11 mouse cellular contexts compared by ENCODE assay signal in the genomic region with DNA sequence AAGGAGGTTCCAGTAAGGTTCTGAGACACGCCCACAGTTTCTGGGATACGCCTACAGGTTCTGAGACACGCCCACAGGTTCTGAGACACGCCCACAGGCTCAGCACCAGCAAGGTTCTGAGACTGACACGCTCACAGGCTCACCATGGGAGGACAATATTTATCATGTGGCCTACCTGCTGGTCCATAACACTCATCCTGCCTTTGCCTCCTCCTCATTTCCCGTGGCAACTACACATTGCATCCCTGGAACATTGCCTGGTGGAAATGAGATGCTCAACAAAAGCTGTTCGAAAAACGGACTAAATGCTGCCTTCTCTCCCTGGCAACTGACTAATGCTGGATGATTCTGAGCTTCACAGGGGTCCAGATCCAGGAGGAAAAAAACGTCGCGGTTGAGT.
DNase-seq lines count a peak whose midpoint lies in the region; ATAC-seq and TF ChIP-seq lines count a peak whose summit lies in the region.
"Had no signal": no experiment of that assay in that cellular context is flagged by ENCODE, and none has a peak within 500 bp of the region (broad histone marks: within the 10 kb centered on the region; RNA-seq: fewer than 3 reads in every experiment).

No protein-coding gene starts in this region.

- H3K4me1 ChIP-seq in forebrain, postnatal 0 days (ENCODE audit: insufficient read depth) = no peaks in the 10 kb centered on the region
- H3K4me1 ChIP-seq in heart, embryonic 12.5 days (replicated peaks) = no peaks in the 10 kb centered on the region
- H3K4me1 ChIP-seq in kidney, embryonic 15.5 days = no peaks in the 10 kb centered on the region
- H3K4me1 ChIP-seq: liver, embryonic 13.5 days had no signal

- no peaks in the 10 kb centered on the region for H3K36me3 ChIP-seq in forebrain, postnatal 0 days (ENCODE audit: insufficient read depth)
- no peaks in the 10 kb centered on the region for H3K36me3 ChIP-seq in heart, embryonic 12.5 days
- H3K36me3 ChIP-seq in kidney, embryonic 15.5 days = no peaks in the 10 kb centered on the region
- H3K36me3 ChIP-seq: liver, embryonic 13.5 days had no signal

- no peak overlapping the region for H3K27ac ChIP-seq in forebrain, postnatal 0 days (ENCODE audit: low read depth, low read length)
- H3K27ac ChIP-seq in heart, embryonic 12.5 days (ENCODE audit: poor library complexity, severe bottlenecking) = no peak overlapping the region
- no peak overlapping the region for H3K27ac ChIP-seq in kidney, embryonic 15.5 days
- H3K27ac ChIP-seq: heart, adult 2 months; kidney, postnatal 0 days; liver, embryonic 13.5 days had no signal

- peak; percentile 26 for DNase-seq in ES-CJ7 (ENCODE audit: low read depth, low spot score)
- peak; percentile 35 for DNase-seq in ZHBTc4 (ENCODE audit: low read depth, low spot score)
- peak; percentile 66 for DNase-seq in forebrain, postnatal 0 days
- peak; percentile 53 to 87 for DNase-seq in left cerebral cortex, postnatal 25 days (ENCODE audit: low spot score in 2 of 2)
- DNase-seq: heart, adult 2 months; liver, embryonic 13.5 days; thymus, postnatal 4 days had no signal

- no peak overlapping the region; the same call in 1 of the 2 replicates for H3K9ac ChIP-seq in forebrain, postnatal 0 days
- no peak overlapping the region for H3K9ac ChIP-seq in heart, embryonic 12.5 days
- H3K9ac ChIP-seq in kidney, embryonic 15.5 days = no peak overlapping the region
- H3K9ac ChIP-seq: liver, embryonic 13.5 days had no signal

- no peaks in the 10 kb centered on the region for H3K27me3 ChIP-seq in forebrain, postnatal 0 days (ENCODE audit: insufficient read depth, low read length)
- no peaks in the 10 kb centered on the region for H3K27me3 ChIP-seq in heart, embryonic 12.5 days (replicated peaks)
- H3K27me3 ChIP-seq in kidney, embryonic 15.5 days = no peaks in the 10 kb centered on the region
- H3K27me3 ChIP-seq: liver, embryonic 13.5 days had no signal

- intact Hi-C loops in left cerebral cortex, postnatal 25 days (cut with DNase I) = no loop called here

- WGBS in forebrain, postnatal 0 days = 48% methylated on average over 11 of the region's 11 CpGs
- 63% methylated on average over 11 of the region's 11 CpGs for WGBS in heart, embryonic 12.5 days
- WGBS in kidney, embryonic 15.5 days = 64% methylated on average over 11 of the region's 11 CpGs

- no peak overlapping the region for H3K4me3 ChIP-seq in forebrain, postnatal 0 days (ENCODE audit: low read depth, low read length)
- no peak overlapping the region for H3K4me3 ChIP-seq in heart, embryonic 12.5 days
- H3K4me3 ChIP-seq in kidney, embryonic 15.5 days (replicated peaks) = no peak overlapping the region
- H3K4me3 ChIP-seq: heart, adult 2 months; liver, embryonic 13.5 days had no signal

- peak; percentile 83 for ATAC-seq in forebrain, postnatal 0 days
- no peak for ATAC-seq in heart, embryonic 12.5 days (ENCODE audit: insufficient number of reproducible peaks, low FRiP score)
- ATAC-seq in activated CD4-positive, CD25-positive, alpha-beta regulatory T cell, adult 4 months = no peak
- ATAC-seq in kidney, embryonic 15.5 days (replicated peaks; ENCODE audit: low FRiP score) = no peak

- H3K4me2 ChIP-seq in forebrain, postnatal 0 days (ENCODE audit: low read depth) = 0 out of 2 replicates have a peak overlapping the region, but pooled peaks have one; percentile 8
- H3K4me2 ChIP-seq in heart, embryonic 12.5 days = no peak overlapping the region
- no peak overlapping the region for H3K4me2 ChIP-seq in kidney, embryonic 15.5 days
- H3K4me2 ChIP-seq: liver, embryonic 13.5 days had no signal

- no peak for TF ChIP-seq CTCF in forebrain, postnatal 0 days (IDR thresholded peaks at IDR 0.05; ENCODE audit: low read depth)

- no peaks in the 10 kb centered on the region for H3K9me3 ChIP-seq in forebrain, postnatal 0 days (ENCODE audit: low read length)
- H3K9me3 ChIP-seq in heart, embryonic 12.5 days (replicated peaks) = 0 out of 2 replicates have a peak, but pooled peaks cover 6% of the 10 kb centered on the region
- no peaks in the 10 kb centered on the region for H3K9me3 ChIP-seq in kidney, embryonic 15.5 days (replicated peaks)
- H3K9me3 ChIP-seq: liver, embryonic 13.5 days had no signal
